Mouse (Mus musculus) midbrain, embryonic 12.5 days (tissue): ENCODE data around the gene Gm17087. TPM values are rescaled to one million over a fixed set of nuclear protein-coding genes. Genes with fewer than 3 reads are reported as not detected.

Source experiments
- ATAC-seq: fragments of 200-750 bp; cut with Nextera tagmentation; 2 replicates; pipeline ENCODE4 v1.8.0; 2017; ENCODE audit warnings: low read depth, moderate TSS enrichment, moderate library complexity; ENCODE audit not compliant: low FRiP score
- H3K27ac ChIP-seq: fragments of 300-500 bp; sonication (generic); replicated peaks from 2 replicates; pipeline ENCODE4 v1.5.1; 2016; ENCODE audit warnings: mild to moderate bottlenecking
- H3K27me3 ChIP-seq: fragments of 300-500 bp; sonication (generic); 2 replicates; pipeline ENCODE4 v1.6.1; 2016; ENCODE audit warnings: mild to moderate bottlenecking
- H3K36me3 ChIP-seq: fragments of 300-500 bp; sonication (generic); 2 replicates; pipeline ENCODE4 v1.6.1; 2016
- H3K4me1 ChIP-seq: fragments of 300-500 bp; sonication (generic); 2 replicates; pipeline ENCODE4 v1.6.1; 2016
- H3K4me2 ChIP-seq: fragments of 300-500 bp; sonication (generic); replicated peaks from 2 replicates; pipeline ENCODE4 v1.6.1; 2016; ENCODE audit warnings: mild to moderate bottlenecking, moderate library complexity
- H3K4me3 ChIP-seq: fragments of 300-500 bp; sonication (generic); 2 replicates; pipeline ENCODE4 v1.5.1; 2016; ENCODE audit warnings: mild to moderate bottlenecking
- H3K9ac ChIP-seq: fragments of 300-500 bp; sonication (generic); replicated peaks from 2 replicates; pipeline ENCODE4 v1.6.1; 2016; ENCODE audit warnings: mild to moderate bottlenecking, moderate library complexity
- H3K9me3 ChIP-seq: fragments of 300-500 bp; sonication (generic); 2 replicates; pipeline ENCODE4 v1.6.1; 2016; ENCODE audit warnings: mild to moderate bottlenecking
- WGBS: fragments of 180-500 bp; shearing (Covaris S2); methylation state at CpG from one replicate; pipeline ENCODE4 v1.1.7; 2016; 5-methylcytosine and 5-hydroxymethylcytosine counted together
- polyA plus RNA-seq: library from polyadenylated mRNA; unstranded; fragments of >200 nt; fragmentation: Nextera tagmentation; extraction: Ambion mirVana; gene quantifications from 2 replicates; pipeline ENCODE4 v1.2.1, GENCODE M21; 2016

The Gm17087 gene
- not detected in 2 replicates for polyA plus RNA-seq

DNA sequence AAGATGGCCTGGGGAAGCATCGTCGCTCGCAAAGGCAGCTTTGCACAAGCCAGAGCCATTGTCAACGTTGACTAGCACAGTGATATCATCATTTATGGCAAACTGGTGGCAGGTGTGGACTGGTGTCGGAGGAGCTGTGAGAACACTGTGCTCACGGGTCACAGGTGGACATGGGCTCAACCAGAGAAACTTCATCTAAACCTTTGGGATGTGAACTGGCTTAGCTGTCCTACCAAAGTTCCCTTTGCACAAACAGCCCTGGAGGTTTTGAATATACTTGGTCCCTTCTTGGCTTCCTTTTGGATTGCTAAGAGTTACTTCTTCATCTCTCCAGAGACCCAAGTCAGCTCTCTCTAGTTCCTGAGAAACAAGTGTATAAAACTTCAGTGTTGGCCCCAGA lies at the start of gene Gm17087:
Gene Gm17087, minus strand, starts transcription at position 101 of the 400 bp plus-strand sequence.
- WGBS, result 90% methylated on average over 6 of the region's 6 CpGs
- no peaks in the 10 kb centered on the region for H3K36me3 ChIP-seq
- no peak for ATAC-seq
- H3K4me1 ChIP-seq, result no peaks in the 10 kb centered on the region
- no peaks in the 10 kb centered on the region for H3K27me3 ChIP-seq
- H3K9me3 ChIP-seq, result no peaks in the 10 kb centered on the region
- H3K27ac ChIP-seq, result no peak within 1 kb of the TSS
- H3K4me2 ChIP-seq, result no peak within 1 kb of the TSS
- H3K4me3 ChIP-seq, result no peak within 1 kb of the TSS
- H3K9ac ChIP-seq, result no peak within 1 kb of the TSS

DNA sequence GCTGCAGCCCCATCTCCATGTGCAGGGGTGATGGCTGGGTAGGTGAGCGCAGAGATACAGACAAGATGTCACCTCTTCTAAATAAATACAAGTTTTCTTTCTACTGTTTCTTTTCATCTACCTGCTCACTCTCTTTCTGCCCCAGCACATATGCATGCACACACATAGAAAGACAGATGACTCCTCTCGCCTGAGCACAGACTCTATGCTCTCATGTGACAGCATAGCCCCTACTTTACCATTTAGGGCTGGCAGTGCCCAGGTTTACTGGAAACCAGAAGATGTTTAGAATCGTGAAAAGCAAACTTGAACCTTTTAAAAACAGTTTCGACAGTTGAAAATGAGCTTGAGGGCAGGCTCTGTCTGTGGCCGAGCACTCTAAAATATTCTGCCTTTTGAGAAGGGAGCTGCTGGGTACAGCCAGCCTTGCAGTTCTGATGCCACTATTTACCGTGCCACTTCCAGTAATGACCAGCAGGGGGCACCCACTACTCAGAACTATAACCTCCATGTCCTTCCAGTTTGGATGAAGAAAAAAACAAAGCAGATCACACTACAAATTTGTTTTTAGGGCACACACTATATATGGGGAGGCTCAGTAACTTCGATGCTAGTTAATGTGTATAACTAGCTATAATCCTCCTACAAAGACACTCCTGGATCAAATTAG lies 47.3 kb upstream of the Gm17087 start:
- Histone ChIP-seq H3K27me3 (no peaks in the 10 kb centered on the region), H3K9me3 (no peaks in the 10 kb centered on the region), H3K27ac (no peak overlapping the region), H3K36me3 (no peaks in the 10 kb centered on the region), H3K9ac (no peak overlapping the region), H3K4me2 (no peak overlapping the region), H3K4me3 (no peak overlapping the region), H3K4me1 (no peaks in the 10 kb centered on the region)
- WGBS, result 38% methylated on average over 7 of the region's 7 CpGs
- no peak for ATAC-seq

DNA sequence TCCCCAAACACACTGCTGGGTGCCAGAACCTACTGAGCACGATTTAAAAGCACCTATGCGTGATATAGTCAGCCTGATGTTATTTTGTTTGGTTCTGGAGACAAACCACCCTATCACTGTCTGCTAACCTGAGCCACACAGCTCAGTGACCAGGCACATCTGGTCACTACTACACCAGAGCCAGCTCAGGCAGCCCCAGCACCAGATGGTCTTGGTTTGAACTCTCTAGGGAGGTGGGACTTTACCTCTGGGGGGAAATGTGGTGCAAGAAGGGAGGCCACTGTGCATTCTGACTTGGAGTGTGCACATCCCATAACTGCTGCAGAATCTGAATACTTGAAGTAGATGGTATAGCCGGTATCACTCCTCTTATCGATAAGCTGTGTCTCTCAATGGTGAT lies 45.2 kb upstream of the Gm17087 start:
- ATAC-seq, result no peak
- 92% methylated on average over 4 of the region's 4 CpGs for WGBS
- no peaks in the 10 kb centered on the region for H3K27me3 ChIP-seq
- H3K27ac ChIP-seq, result no peak overlapping the region
- no peak overlapping the region for H3K4me2 ChIP-seq
- H3K36me3 ChIP-seq, result no peaks in the 10 kb centered on the region
- no peak overlapping the region for H3K9ac ChIP-seq
- no peaks in the 10 kb centered on the region for H3K4me1 ChIP-seq
- no peaks in the 10 kb centered on the region for H3K9me3 ChIP-seq
- no peak overlapping the region for H3K4me3 ChIP-seq

DNA sequence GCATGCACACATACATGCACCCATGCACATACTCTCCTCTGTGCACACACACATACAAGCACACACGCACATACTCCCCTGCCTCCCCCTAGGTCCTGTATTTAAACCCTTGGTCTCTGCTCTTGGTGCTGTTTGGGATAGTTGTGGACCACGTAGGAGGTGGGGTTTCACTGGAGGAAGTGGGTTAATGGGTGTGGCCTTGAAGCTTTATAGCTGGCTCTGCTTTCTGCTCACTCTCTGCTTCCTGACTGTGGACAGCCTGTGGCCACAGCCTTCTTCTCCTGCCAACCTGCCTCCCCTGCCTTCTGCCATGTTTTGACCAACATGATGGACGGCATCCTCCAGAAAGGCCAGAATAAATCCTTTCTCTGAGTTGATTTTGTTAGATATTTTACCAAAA lies 39.9 kb upstream of the Gm17087 start:
- no peaks in the 10 kb centered on the region for H3K36me3 ChIP-seq
- ATAC-seq, result no peak
- H3K27me3 ChIP-seq, result no peaks in the 10 kb centered on the region
- no peak overlapping the region for H3K27ac ChIP-seq
- no peaks in the 10 kb centered on the region for H3K4me1 ChIP-seq
- no peak overlapping the region for H3K4me2 ChIP-seq
- WGBS, result 80% methylated on average over 3 of the region's 3 CpGs
- H3K4me3 ChIP-seq, result no peak overlapping the region
- H3K9ac ChIP-seq, result no peak overlapping the region
- no peaks in the 10 kb centered on the region for H3K9me3 ChIP-seq

DNA sequence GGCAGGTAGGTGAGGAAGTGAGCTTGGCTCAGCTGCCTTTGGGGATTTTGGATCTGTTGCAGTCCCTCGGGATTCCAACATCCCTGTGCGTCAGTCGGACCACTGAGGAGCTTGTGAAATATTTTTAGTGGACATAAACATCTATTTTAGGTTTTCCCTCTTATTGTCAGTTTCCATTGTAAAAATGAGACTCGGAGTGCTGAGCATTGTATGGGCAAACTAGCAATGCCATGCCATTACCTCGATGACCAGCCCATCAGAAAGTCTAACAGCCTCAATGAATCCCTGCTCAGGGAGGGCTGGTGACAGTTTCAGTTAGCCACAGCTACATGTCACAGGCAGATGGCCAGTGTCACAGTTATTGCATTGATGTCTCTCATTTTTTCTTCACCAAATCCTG lies 39.2 kb upstream of the Gm17087 start:
- 94% methylated on average over 5 of the region's 5 CpGs for WGBS
- ATAC-seq, result no peak

DNA sequence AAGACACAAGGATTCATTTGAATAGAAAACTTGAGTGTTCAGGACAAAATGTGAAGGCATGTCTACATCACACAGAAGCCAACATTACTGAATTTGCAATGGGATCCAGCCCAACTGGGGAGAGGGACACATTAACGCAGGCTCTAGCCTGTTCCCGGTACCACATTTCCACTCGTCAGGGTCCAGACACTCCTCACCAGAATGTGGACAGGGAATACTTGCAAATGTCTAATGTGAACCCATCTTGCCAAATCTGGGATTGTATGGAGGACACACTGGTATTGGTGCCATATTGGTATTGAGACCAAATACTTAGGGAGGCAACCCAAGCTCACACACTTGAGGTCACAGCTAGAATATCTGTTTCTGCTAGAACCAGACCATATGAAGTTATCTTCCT lies 36.2 kb upstream of the Gm17087 start:
- no peak overlapping the region for H3K9ac ChIP-seq
- no peaks in the 10 kb centered on the region for H3K36me3 ChIP-seq
- H3K4me2 ChIP-seq, result no peak overlapping the region
- no peak overlapping the region for H3K4me3 ChIP-seq
- 92% methylated on average over 3 of the region's 3 CpGs for WGBS
- H3K9me3 ChIP-seq, result no peaks in the 10 kb centered on the region
- ATAC-seq, result no peak
- H3K4me1 ChIP-seq, result no peaks in the 10 kb centered on the region
- no peak overlapping the region for H3K27ac ChIP-seq
- peaks cover 3% of the 10 kb centered on the region; the same call in 1 of the 2 replicates for H3K27me3 ChIP-seq

More for the DNA sequence above, 39.2 kb upstream of the Gm17087 start:
- Histone ChIP-seq H3K9ac (no peak overlapping the region), H3K4me2 (no peak overlapping the region), H3K27ac (no peak overlapping the region), H3K4me3 (no peak overlapping the region), H3K27me3 (no peaks in the 10 kb centered on the region), H3K9me3 (no peaks in the 10 kb centered on the region), H3K4me1 (no peaks in the 10 kb centered on the region), H3K36me3 (no peaks in the 10 kb centered on the region)

DNA sequence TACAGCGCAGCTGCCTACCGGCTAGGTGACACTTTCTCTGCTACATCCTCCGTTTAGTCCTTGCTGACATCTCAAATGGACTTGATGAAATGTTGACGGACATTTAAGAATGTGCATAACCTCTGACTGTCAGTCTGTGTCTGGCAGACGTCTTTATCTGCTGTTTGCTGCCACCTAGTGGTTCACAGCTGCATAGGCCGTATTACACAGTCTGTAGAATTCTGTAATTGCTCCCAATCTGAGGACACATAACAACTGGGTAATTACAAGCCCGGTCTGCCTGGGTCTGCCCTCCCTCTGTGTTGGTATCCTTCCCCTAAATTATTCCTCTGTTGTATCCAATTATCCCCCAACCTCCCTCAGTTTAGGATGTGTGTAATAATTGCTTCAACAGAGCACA lies 31.0 kb upstream of the Gm17087 start:
- ATAC-seq, result peak; percentile 54
- no peak overlapping the region for H3K27ac ChIP-seq
- no peaks in the 10 kb centered on the region for H3K9me3 ChIP-seq
- H3K36me3 ChIP-seq, result no peaks in the 10 kb centered on the region
- peaks cover 3% of the 10 kb centered on the region; the same call in 1 of the 2 replicates for H3K27me3 ChIP-seq
- WGBS, result 12% methylated on average over 7 of the region's 7 CpGs
- H3K4me2 ChIP-seq, result no peak overlapping the region
- no peak overlapping the region for H3K4me3 ChIP-seq
- H3K4me1 ChIP-seq, result no peaks in the 10 kb centered on the region
- H3K9ac ChIP-seq, result no peak overlapping the region

DNA sequence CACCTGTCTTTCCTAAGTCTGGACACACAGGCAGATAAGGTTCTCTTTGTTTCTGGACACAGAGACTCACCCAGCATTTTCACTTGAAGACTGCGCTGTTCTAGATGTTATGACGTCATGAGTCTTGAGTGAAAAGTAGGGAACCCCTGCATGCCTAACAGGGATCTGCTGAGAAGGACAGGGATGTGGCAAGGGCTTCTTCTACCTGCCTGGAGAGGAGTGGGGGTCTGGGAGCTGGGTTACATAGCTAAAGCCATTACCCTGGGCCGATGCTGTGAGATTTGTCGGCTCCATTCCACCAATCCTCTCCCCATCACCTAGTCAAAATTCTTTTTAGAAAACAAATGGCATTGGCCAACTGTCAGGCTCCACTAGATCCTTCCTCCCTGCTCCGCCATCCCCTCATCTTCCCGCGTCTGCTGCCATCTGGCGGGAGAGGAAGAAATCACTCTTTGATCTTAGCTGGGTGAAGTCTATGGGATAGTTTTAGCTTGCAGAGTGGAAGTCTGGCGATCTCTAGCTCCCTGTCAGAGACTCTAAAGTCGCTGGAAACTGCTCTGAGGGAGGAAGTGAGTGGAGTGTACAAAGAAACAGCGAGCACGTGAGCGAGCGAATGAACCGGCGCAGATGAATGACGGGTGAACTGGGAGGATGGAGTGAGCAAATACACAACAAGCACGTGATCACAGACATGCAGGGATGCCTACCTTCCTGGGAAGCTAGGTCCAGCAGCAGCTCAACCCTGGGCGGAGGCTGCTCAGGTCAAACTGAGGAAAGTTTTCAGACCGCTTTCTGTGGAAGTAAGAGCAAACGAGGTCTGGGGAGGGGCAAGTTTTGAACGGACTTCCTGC lies 25.9 kb upstream of the Gm17087 start:
- WGBS, result 15% methylated on average over 22 of the region's 22 CpGs
- Histone ChIP-seq H3K27ac (no peak overlapping the region), H3K9ac (no peak overlapping the region), H3K36me3 (no peaks in the 10 kb centered on the region), H3K4me2 (peak overlapping the region; percentile 53), H3K27me3 (no peaks in the 10 kb centered on the region; the same call in 1 of the 2 replicates), H3K4me3 (peak overlapping the region; percentile 21), H3K9me3 (no peaks in the 10 kb centered on the region), H3K4me1 (no peaks in the 10 kb centered on the region)
- ATAC-seq, result 0 out of 2 replicates have a peak, but pooled peaks have one; percentile 27

DNA sequence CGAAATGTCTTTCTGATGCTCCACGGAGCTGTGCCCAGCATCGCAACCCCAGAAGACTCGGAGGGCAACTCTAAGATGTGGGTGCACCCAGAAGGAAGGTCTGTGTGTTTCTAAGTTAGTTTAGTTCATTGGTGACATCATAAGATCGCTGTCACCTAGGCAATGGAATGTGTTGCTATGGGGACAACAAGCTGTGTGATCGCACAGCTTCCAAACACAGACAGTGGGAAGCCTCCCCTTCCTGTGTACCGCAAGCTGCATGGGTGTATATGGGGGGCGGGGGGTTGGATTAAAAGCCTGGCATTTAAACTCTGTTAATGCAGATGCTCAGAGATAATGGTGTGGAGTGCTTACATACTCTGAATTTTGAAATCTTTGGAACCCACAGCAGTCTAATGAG lies 14.8 kb upstream of the Gm17087 start:
- H3K9me3 ChIP-seq, result no peaks in the 10 kb centered on the region
- WGBS, result 63% methylated on average over 8 of the region's 8 CpGs
- no peak overlapping the region for H3K4me3 ChIP-seq
- H3K27ac ChIP-seq, result no peak overlapping the region
- H3K4me1 ChIP-seq, result peaks cover 7% of the 10 kb centered on the region; the same call in 1 of the 2 replicates
- ATAC-seq, result no peak
- no peaks in the 10 kb centered on the region for H3K36me3 ChIP-seq
- H3K27me3 ChIP-seq, result no peaks in the 10 kb centered on the region
- H3K4me2 ChIP-seq, result no peak overlapping the region
- no peak overlapping the region for H3K9ac ChIP-seq

DNA sequence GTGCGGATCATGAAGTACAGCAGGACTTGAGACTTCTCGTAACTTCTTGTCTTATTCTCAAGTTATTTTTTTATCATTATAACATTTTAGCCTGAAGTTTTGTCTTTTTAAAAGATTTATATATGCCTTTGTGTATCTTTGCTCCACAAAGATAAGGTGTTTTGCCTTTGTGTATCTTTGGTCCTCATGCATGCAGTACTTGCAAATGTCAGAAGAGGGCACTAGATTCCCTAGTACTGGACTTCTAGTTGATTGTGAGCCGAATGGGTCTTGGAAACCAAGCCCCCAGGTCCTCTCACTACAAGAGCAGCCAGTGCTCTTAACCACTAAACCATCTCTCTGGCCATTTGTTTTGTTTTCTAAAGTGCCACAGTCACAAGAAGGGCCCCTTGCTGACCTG lies 13.6 kb upstream of the Gm17087 start:
- Histone ChIP-seq H3K9me3 (no peaks in the 10 kb centered on the region), H3K4me3 (no peak overlapping the region), H3K27ac (no peak overlapping the region), H3K4me2 (no peak overlapping the region), H3K9ac (no peak overlapping the region), H3K27me3 (no peaks in the 10 kb centered on the region), H3K4me1 (peaks cover 7% of the 10 kb centered on the region; the same call in 1 of the 2 replicates), H3K36me3 (no peaks in the 10 kb centered on the region)
- 67% methylated on average over 3 of the region's 3 CpGs for WGBS
- no peak for ATAC-seq

DNA sequence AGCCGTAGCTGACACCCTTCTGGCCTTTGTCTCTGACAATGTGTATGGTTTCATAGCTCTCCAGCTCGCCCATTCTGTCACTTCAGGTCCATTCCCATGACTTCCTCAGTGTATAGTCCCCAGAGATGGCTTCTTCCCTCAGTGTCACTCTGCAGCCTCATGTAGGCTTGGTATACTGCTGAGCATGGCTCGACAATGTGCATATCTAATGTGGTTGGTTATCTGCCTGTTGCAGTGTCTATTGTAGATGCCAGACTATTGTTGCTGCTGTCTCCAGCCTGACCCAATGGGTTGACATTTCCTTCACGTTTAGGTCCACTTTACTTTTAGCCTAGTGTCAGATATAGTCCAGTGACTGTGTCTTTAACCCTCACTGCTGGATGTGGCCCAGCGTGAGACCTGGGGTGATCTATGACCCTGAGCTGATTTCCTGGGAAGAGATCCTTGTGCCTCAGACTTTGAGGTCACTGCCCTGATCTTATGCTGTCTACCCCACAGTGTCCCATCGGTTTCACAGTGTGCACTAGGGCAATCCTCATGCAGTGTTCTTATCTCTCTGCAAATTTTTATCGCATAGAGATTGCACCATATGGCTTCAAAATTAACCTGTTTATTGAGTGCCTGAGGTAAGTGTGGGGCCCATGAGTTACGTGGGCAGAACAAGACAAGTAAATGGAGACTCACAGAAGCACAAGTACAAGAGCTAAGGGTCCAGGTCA lies 7.0 kb upstream of the Gm17087 start:
- ATAC-seq, result no peak
- Histone ChIP-seq H3K27ac (no peak overlapping the region), H3K9me3 (no peaks in the 10 kb centered on the region), H3K4me2 (no peak overlapping the region), H3K4me3 (no peak overlapping the region), H3K9ac (no peak overlapping the region), H3K27me3 (no peaks in the 10 kb centered on the region), H3K4me1 (no peaks in the 10 kb centered on the region), H3K36me3 (no peaks in the 10 kb centered on the region)
- 69% methylated on average over 8 of the region's 8 CpGs for WGBS

DNA sequence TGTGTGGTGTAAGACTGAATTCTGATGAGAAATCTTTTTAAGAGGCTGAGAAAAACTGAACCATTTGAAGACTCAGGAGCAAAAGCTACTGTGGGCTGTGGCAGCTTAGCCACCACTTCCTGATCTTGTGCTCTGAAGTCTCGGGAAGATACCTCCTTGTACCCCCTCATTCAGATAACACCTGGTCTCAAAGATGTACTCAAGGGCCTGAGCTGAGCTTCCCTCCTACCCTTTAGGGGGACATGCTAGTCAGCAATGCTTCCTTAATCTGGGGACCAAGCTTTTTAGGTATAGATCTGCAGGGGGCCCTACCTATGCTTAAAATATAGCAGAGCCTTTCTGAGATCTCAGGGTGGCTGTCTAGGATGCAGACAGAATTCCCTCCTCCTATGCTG lies 3.9 kb downstream of the Gm17087 start:
- WGBS, result 95% methylated on average over 1 of the region's 1 CpGs
- Histone ChIP-seq H3K27ac (no peak overlapping the region), H3K27me3 (no peaks in the 10 kb centered on the region), H3K9ac (no peak overlapping the region), H3K4me3 (no peak overlapping the region), H3K4me1 (no peaks in the 10 kb centered on the region), H3K4me2 (no peak overlapping the region), H3K9me3 (no peaks in the 10 kb centered on the region), H3K36me3 (no peaks in the 10 kb centered on the region)
- ATAC-seq, result no peak
